Comparison of ENCODE assay signal across 10 mouse cellular contexts in genomic region chr2:73605077-73605476, GRCm38 (mm10). TPM values are rescaled to one million over a fixed set of nuclear protein-coding genes. Genes with fewer than 3 reads are reported as not detected.
DNase-seq lines count a peak whose midpoint lies in the region; ATAC-seq and TF ChIP-seq lines count a peak whose summit lies in the region.
"Had no signal": no experiment of that assay in that cellular context is flagged by ENCODE, and none has a peak within 500 bp of the region (broad histone marks: within the 10 kb centered on the region; RNA-seq: fewer than 3 reads in every experiment).

No protein-coding gene starts in this region.

- no peak for ATAC-seq in erythroblast, adult 5-6 weeks (replicated peaks; ENCODE audit: low FRiP score, poor library complexity, severe bottlenecking)
- no peak for ATAC-seq in liver, embryonic 12.5 days
- ATAC-seq: intestine, postnatal 0 days had no signal

- TF ChIP-seq CTCF in MEL (IDR thresholded peaks at IDR 0.05 in 2 of 3, conservative IDR thresholded peaks at IDR 0.05 in 1 of 3; ENCODE audit: control insufficient read depth in 1 of 3, insufficient read depth in 1 of 3, low read depth in 2 of 3, low read length in 3 of 3, poor library complexity in 1 of 3, severe bottlenecking in 1 of 3), result no peak

- no peaks in the 10 kb centered on the region for H3K27me3 ChIP-seq in MEL (ENCODE audit: control insufficient read depth in 1 of 2, insufficient read depth in 2 of 2, low read length in 2 of 2)
- H3K27me3 ChIP-seq in liver, embryonic 12.5 days (replicated peaks), result no peaks in the 10 kb centered on the region
- H3K27me3 ChIP-seq: embryonic facial prominence, embryonic 15.5 days had no signal

- no peak overlapping the region for H3K4me3 ChIP-seq in MEL (ENCODE audit: control insufficient read depth in 1 of 2, insufficient read depth in 1 of 2, low read depth in 2 of 2, low read length in 2 of 2)
- H3K4me3 ChIP-seq in liver, embryonic 12.5 days, result no peak overlapping the region
- H3K4me3 ChIP-seq: embryonic facial prominence, embryonic 15.5 days had no signal

- WGBS in liver, embryonic 12.5 days (ENCODE audit: insufficient replicate concordance), result 66% methylated on average over 8 of the region's 8 CpGs

- no peak for TF ChIP-seq RAD21 in MEL (IDR thresholded peaks at IDR 0.05; ENCODE audit: low read depth, low read length)

- H3K27ac ChIP-seq in MEL (ENCODE audit: control insufficient read depth, low read depth, low read length), result no peak overlapping the region
- H3K27ac ChIP-seq in liver, embryonic 12.5 days, result no peak overlapping the region
- H3K27ac ChIP-seq: embryonic facial prominence, embryonic 15.5 days had no signal

- H3K36me3 ChIP-seq in MEL (ENCODE audit: control insufficient read depth in 1 of 2, insufficient read depth in 2 of 2, low read length in 2 of 2), result peaks cover 0 to 2% of the 10 kb centered on the region in 2 experiments; a peak in 1 of 4 replicates
- no peaks in the 10 kb centered on the region for H3K36me3 ChIP-seq in liver, embryonic 12.5 days
- H3K36me3 ChIP-seq: embryonic facial prominence, embryonic 15.5 days had no signal

- intact Hi-C loops in left cerebral cortex, postnatal 36 days (cut with DNase I), result no loop called here

- DNase-seq in CD4-positive helper T cell, adult 2 months (ENCODE audit: low read depth, low spot score), result peak; percentile 70
- DNase-seq in MEL (ENCODE audit: low read depth, low spot score) (peak; percentile 12), adipocyte (ENCODE audit: low spot score) (no peak)
- peak; percentile 57 for DNase-seq in kidney, adult 9 months
- peak; percentile 88 to 92 for DNase-seq in left cerebral cortex, postnatal 36 days (ENCODE audit: low spot score in 2 of 2)
- DNase-seq in thymus, postnatal 0 days (ENCODE audit: low spot score), result no peak

- no peaks in the 10 kb centered on the region for H3K79me2 ChIP-seq in MEL (ENCODE audit: control insufficient read depth, insufficient read depth, low read length, poor library complexity)

- no peak overlapping the region for H3K9ac ChIP-seq in MEL (ENCODE audit: control insufficient read depth, low read depth, low read length, poor library complexity, severe bottlenecking)
- H3K9ac ChIP-seq in liver, embryonic 12.5 days, result no peak overlapping the region
- H3K9ac ChIP-seq: embryonic facial prominence, embryonic 15.5 days had no signal

- no peak for TF ChIP-seq EP300 in MEL (IDR thresholded peaks at IDR 0.05; ENCODE audit: low read depth in 1 of 2, low read length in 2 of 2)

- no peak overlapping the region for H3K4me2 ChIP-seq in liver, embryonic 12.5 days
- H3K4me2 ChIP-seq: embryonic facial prominence, embryonic 15.5 days had no signal

- no peak for TF ChIP-seq POLR2A in MEL (IDR thresholded peaks at IDR 0.05; ENCODE audit: control insufficient read depth in 1 of 2, insufficient read depth in 1 of 2, low read depth in 1 of 2, low read length in 2 of 2, poor library complexity in 1 of 2)

- H3K4me1 ChIP-seq in MEL (ENCODE audit: control insufficient read depth in 1 of 2, insufficient read depth in 2 of 2, low read length in 2 of 2), result peaks cover 0 to 7% of the 10 kb centered on the region in 2 experiments; a peak in 2 of 4 replicates
- H3K4me1 ChIP-seq in liver, embryonic 12.5 days, result peaks cover 13% of the 10 kb centered on the region; the same call in 1 of the 2 replicates

- no peaks in the 10 kb centered on the region for H3K9me3 ChIP-seq in MEL (replicated peaks; ENCODE audit: insufficient read depth, low read length)
- H3K9me3 ChIP-seq in liver, embryonic 12.5 days (replicated peaks), result no peaks in the 10 kb centered on the region
- H3K9me3 ChIP-seq: embryonic facial prominence, embryonic 15.5 days had no signal

TF ChIP-seq in MEL, 35 proteins besides CTCF, POLR2A, EP300 and RAD21:
- TF ChIP-seq MEF2A (IDR thresholded peaks at IDR 0.05; ENCODE audit: extremely low read depth, insufficient replicate concordance, low read depth, low read length, poor library complexity, severe bottlenecking), result no peak
- no peak for TF ChIP-seq POLR2AphosphoS2 (IDR thresholded peaks at IDR 0.05; ENCODE audit: low read length)
- TF ChIP-seq CHD2 (IDR thresholded peaks at IDR 0.05; ENCODE audit: low read length), result no peak
- TF ChIP-seq ELF1 (IDR thresholded peaks at IDR 0.05; ENCODE audit: low read depth, low read length), result no peak
- TF ChIP-seq JUND (IDR thresholded peaks at IDR 0.05; ENCODE audit: low read depth, low read length), result no peak
- no peak for TF ChIP-seq BHLHE40 (IDR thresholded peaks at IDR 0.05; ENCODE audit: borderline replicate concordance, low read depth, low read length)
- no peak for TF ChIP-seq POLR2AphosphoS5 (IDR thresholded peaks at IDR 0.05; ENCODE audit: borderline replicate concordance, low read depth, low read length)
- no peak for TF ChIP-seq TCF12 (IDR thresholded peaks at IDR 0.05; ENCODE audit: low read depth, low read length)
- no peak for TF ChIP-seq GATA1 (IDR thresholded peaks at IDR 0.05; ENCODE audit: low read depth, low read length)
- TF ChIP-seq SMC3 (IDR thresholded peaks at IDR 0.05; ENCODE audit: low read depth, low read length), result no peak
- TF ChIP-seq ZNF384 (IDR thresholded peaks at IDR 0.05; ENCODE audit: low read depth, low read length), result no peak
- TF ChIP-seq HCFC1 (IDR thresholded peaks at IDR 0.05; ENCODE audit: low read depth, low read length), result no peak
- TF ChIP-seq MAZ (IDR thresholded peaks at IDR 0.05; ENCODE audit: low read depth, low read length), result no peak
- TF ChIP-seq MAX (IDR thresholded peaks at IDR 0.05; ENCODE audit: low read length), result no peak
- TF ChIP-seq SIN3A (IDR thresholded peaks at IDR 0.05; ENCODE audit: low read length), result no peak
- TF ChIP-seq MYB (IDR thresholded peaks at IDR 0.05; ENCODE audit: low read depth, low read length), result no peak
- TF ChIP-seq ZMIZ1 (IDR thresholded peaks at IDR 0.05; ENCODE audit: low read depth, low read length), result no peak
- TF ChIP-seq KAT2A (conservative IDR thresholded peaks at IDR 0.05; ENCODE audit: low read depth, low read length), result no peak
- no peak for TF ChIP-seq USF2 (IDR thresholded peaks at IDR 0.05; ENCODE audit: borderline replicate concordance in 1 of 2, insufficient read depth in 1 of 2, low read depth in 1 of 2, low read length in 2 of 2)

RNA-seq across cellular contexts. Expression of gene Chrna1, which starts 24.9 kb away (rescaled TPM):
- 0.12 and 0.29 TPM in 2 replicates for total RNA-seq in MEL (2012; rRNA removed)
- polyA plus RNA-seq in MEL (2012; ENCODE audit: insufficient read depth in 1 of 2, insufficient read length in 2 of 2, low read depth in 1 of 2, low replicate concordance in 2 of 2, missing spikeins in 1 of 2), result not detected
- total RNA-seq in left cerebral cortex, postnatal 36 days (2021), result under 1 TPM; 0.09 to 0.10 TPM
- 0.38 and 0.84 TPM in 2 replicates for total RNA-seq in erythroblast, adult 5-6 weeks (2015; ENCODE audit: low replicate concordance)
- 0.17 and 1.3 TPM in 2 replicates for total RNA-seq in erythroblast, adult 5-6 weeks (2017; ENCODE audit: low replicate concordance)
- polyA plus RNA-seq in liver, embryonic 12.5 days (2016; fragmentation: Nextera tagmentation; extraction: Ambion mirVana), result 0.29 and 0.50 TPM in 2 replicates
- 0.42 and 0.58 TPM in 2 replicates for polyA plus RNA-seq in thymus, postnatal 0 days (2015; fragmentation: Nextera tagmentation; extraction: Ambion mirVana)

Comparison
In these comparisons a context has a peak if more than half of its experiments do, and no peak if none do; other contexts are left out.
1. DNase-seq: peak in CD4-positive helper T cell, adult 2 months (single experiment), MEL (single experiment), kidney, adult 9 months (single experiment) and left cerebral cortex, postnatal 36 days (2 of 2); none in adipocyte (single experiment) and thymus, postnatal 0 days (single experiment).